Mouse (Mus musculus): ENCODE data around the gene Anks1.

Gene Anks1

DNA sequence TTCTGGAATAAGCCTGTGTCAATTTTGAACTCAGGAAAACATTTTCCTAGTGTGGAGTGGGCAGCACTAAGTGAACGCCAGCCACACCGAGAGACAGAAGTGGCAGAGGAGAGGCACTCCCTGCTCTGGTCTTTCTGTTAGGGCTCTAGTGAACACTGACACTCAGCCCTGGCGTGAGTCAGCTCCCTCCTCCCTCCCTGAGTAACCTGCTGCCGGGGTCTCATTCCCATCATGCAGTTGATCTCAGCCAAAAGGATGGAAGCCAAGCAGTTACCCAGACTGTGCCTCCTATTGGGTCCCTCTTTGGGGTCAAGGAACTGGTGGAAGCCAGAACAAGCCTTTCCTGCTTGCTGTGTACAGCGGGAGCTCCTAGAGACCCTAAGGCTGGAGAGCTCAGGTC is 138.4 kb downstream of the Anks1 start:
- in situ Hi-C loops (cut with MboI, MseI), result no loop called here

DNA sequence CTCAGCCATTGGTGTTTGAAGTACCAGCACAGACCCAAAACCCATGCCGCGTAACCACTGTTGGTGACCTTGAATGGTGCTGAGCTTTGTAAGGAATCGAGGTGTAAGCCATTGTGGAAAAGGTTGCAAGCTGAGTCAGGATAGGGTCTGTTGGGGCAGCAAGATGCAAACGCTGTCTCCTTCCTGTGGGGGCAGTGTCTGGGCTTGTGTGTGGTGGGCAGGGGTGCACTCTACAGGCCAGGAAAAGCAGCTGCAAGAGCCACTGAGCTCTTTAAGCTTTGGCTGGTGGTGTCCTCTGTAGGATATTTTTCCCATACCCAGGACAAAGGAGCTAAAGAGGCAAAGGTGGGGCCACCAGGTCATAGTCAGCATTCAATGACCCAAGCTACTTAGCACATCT is 139.3 kb downstream of the Anks1 start:
- in situ Hi-C loops (cut with MboI, MseI), result no loop called here

DNA sequence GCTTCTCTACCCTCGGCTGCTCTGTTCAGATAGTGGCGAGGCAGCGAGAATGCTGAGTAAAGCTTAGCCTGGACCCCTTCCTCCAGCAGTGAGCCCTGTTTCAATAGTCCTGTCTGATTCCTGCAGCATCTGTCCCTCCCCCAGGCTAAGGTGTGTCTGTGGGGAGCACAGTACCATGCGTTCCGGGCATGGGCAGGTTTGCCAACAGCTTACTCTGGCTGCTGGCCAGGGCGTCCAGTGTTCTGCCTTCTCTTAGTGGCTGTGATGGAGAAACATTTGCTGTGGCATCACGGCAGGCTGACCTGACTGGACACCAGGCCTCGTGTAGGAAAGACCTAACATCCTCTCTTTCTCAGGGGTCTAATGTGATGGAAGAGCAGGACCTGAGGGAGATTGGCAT is 141.1 kb downstream of the Anks1 start:
- in situ Hi-C loops (cut with MboI, MseI), result no loop called here

DNA sequence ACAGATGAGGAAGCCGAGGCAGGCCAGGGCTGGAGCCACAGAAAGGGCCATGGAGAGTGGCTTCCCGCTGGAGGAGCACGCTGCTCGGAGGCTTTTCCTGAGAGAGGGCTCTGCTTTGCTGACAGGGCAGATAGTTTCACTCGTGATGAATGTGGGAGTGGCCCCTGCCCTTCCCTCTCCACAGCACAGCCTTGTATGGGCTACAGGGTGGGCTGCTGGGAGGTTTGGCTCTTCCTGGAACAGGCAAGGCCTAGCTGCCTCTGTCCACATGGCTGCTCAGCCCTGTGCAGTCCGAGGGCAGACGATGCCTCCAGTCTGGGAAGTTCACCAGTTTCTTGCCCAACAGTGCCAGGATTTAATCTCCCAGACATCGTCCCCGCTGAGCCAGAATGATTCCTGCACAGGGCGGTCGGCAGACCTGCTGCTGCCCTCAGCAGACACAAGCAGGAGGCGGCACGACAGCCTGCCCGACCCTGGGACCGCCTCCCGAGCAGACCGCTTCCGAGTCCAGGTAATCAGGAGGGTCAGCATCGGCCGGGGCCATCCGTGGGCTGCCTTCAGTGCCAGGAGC is 143.3 kb downstream of the Anks1 start:
- in situ Hi-C loops (cut with MboI, MseI), result no loop called here

DNA sequence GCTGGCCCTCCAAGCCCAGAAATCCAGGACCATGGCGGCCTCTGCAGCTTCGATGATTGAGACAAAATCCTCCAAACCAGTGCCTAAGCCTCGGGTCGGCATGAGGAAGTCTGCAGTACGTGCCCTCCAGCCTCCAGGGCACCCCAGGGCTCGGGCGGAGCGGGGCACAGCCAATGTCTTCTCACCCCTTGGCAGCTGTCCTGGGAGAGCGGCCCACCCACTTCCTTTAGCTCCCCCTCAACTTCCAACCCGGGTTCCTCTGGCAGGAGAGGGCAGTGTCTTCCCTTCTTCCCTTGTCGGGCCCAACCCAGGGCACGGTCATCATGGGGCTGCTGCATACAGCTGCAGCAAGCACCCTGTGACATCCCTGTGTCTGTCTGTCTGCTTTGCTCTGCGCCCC is 149.2 kb downstream of the Anks1 start:
- in situ Hi-C loops (cut with MboI, MseI), result no loop called here

DNA sequence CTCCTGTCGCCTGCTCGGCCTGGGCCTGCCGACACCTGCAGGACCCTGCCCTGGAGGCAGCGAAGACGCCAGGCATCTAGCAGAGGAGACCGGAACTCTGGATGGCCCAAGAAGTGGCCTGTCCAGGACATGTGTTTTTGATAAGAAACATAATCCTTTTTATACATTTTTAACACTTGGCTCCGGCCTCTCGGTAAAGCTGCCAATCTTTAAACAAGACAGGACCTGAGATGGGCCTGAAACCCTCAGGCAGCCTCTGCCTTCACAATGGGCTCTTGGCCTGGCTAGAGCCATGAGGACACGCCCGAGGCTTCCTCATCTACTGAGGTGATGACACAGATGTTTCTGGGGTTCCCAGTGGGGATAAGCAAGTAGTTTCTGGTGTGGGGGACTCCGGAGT is 151.6 kb downstream of the Anks1 start:
- in situ Hi-C loops (cut with MboI, MseI), result no loop called here

DNA sequence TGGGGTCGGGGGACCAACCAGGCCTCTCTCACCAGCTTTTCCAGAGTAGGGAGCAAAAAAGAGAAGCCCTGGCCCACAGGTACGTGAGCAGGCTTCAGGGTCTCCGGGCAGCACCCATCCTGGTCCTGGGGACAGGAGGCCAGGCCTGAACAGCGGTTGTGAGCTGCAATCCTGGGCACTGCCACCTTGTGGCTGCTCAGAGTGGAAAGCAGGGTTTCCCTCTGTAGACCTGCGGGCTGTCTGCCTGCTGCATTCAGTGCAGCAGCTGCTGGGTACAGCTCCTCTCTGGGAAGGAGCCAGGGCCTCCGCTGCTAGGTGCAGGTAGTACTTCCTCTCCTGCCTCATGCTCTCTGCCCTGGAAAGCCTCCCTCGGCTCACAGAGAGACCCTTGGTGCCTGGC is 152.4 kb downstream of the Anks1 start:
- in situ Hi-C loops (cut with MboI, MseI), result no loop called here

DNA sequence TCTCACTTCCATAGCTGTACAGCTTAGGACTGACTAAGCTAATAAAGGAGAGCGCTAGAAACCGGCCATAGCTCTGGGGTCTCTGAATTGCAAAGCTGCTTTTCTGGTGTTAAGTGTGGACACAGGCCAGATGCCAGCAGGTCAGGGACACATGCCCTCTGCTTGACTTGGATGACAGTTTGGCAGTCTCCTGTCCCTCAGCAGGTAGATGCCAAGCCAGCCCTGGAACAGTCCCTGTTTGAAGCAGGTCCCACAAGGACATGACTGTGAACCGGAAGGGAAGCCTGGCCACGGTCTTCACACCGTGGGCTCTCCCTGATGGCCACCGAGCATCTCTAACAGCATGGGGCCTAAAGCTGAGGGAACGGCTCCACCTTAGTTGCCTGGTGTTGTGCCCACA is 153.6 kb downstream of the Anks1 start:
- in situ Hi-C loops (cut with MboI, MseI), result no loop called here

DNA sequence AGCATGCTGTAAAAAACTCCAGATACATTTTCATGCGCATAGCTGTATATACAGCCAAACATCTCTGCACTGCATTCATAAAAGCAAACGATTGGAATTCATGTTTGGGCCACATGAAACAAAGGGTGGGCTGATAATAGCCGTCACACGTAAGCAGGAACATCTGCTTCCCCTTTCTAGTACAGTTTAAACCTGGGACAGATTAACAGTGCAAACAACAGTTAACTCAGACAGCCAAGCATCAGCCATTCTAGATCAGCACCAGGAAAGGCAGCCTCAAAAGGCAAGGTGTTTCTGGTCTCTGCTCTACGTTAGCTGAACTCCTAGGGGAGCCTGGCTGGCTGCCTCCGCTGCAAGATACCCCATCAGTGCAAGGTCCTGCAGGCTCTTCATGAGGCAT is 154.1 kb downstream of the Anks1 start:
- in situ Hi-C loops (cut with MboI, MseI), result no loop called here

DNA sequence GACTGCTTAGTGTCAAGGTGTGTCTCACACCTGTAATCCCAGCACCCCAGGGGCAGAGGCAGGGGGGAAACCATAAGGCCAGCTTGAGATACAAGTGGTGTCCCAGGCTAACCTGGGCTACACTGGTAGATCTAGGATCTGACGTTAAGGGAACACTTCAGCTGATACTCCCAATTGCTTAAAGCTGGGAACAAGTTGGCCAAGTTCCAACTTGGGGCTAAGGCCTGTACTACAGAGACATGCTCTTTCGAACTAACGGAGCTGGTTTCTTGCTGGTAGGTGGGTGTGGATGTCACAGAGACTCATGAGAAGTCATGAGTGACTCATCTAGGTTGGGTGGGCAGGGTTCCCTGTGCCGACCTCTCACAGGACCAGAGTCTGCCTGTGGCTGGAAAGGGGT is 158.2 kb downstream of the Anks1 start:
- in situ Hi-C loops (cut with MboI, MseI), result no loop called here

DNA sequence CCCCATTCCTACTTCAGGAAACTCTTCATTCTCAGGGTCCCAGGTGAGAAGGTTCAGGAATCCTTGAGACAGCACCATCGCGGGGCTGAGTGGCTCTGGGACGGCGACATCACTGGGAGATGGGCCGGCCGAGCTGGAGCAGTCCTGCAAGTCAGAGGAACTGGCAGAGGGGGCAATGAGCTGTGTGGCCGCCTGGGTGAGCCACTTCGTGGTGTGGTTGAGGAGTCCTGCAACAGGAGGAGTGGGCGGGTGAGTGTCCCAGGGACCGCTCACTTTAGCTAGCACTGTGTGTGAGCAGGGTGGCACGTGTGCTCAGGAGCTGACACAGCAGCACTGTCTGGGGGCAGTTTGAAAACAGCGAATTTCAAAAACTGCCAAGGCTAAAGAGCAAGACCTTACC is 160.3 kb downstream of the Anks1 start:
- in situ Hi-C loops (cut with MboI, MseI), result no loop called here

DNA sequence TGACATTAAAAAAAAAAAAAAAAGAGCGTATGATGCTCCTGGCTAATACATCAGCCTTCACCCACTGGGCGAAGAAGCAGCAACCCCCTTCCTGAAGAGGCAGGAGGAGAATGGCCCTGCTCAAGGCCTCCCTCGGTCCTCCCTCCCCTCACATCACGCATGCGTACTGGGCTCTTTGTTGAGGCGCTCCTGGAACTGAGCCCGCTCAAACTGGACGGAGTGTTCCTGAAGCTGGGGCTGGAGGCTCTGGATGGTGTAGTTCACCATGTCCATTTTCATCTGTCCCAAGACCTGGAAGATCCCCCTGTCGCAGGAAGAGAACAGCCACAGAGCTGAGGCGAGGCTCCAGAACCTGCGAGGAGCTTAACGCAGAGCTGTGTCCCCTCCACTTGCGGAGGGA is 161.2 kb downstream of the Anks1 start:
- in situ Hi-C loops (cut with MboI, MseI), result loop anchor here (5.0 kb wide), 1 partner anchor 83 kb away; no protein-coding TSS in a partner anchor

DNA sequence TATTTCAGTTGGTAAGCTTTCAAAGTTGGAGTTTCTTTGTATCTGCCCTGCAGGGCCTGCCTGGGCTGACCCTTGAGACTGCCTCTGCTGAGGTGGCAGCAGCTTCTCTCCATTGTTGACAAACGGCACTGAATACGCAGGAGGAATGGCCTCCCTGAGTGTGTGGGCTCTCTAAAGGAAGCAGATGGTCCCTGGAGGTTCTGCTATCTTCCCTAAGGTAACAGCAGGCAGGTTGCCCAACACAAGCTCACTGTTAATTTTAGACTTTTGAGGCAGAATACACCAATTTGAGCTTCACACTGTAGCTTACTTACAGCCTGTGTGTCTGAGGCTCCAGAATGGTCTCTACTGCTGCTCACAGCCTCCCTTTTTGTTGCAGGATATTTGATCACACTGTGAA is 163.6 kb downstream of the Anks1 start:
- in situ Hi-C loops (cut with MboI, MseI), result loop anchor here (5.0 kb wide), 1 partner anchor 85 kb away; no protein-coding TSS in a partner anchor

DNA sequence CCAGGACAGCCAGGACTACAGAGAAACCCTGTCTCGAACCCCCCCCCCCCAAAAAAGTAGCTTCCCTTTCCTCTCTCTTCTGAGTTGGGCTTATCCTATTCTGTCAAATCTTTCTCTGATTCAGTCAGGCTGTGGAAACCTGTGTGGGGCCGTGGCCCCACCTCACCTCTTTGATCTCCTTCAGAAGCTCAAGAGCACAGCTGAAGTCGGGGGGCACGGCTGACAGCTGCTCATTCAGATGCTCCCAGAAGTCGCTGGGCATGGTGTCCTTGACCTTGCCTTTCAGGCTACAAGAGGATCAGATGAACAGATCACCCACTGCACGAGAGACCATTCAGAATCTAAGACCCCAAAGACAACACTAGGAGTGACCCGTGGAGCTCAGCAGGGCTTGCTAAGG is 165.4 kb downstream of the Anks1 start:
- in situ Hi-C loops (cut with MboI, MseI), result loop anchor here (5.0 kb wide), 1 partner anchor 87 kb away; no protein-coding TSS in a partner anchor

DNA sequence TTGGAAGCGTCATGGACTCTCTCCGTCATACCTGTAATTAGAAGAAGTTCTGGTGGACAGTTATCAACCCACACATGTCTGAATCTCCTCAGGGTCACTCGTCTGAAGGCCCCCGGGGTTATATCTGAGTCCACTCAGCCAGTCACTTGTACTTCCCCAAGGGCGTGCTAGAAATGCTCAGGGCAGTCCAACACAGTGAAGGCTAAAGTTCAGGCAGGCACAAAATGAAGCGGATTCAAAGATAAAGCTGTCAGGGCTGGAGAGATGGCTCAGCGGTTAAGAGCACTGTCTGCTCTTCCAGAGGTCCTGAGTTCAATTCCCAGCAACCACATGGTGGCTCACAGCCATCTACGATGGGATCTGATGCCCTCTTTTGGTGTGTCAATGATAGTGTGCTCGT is 168.9 kb downstream of the Anks1 start:
- in situ Hi-C loops (cut with MboI, MseI), result no loop called here

DNA sequence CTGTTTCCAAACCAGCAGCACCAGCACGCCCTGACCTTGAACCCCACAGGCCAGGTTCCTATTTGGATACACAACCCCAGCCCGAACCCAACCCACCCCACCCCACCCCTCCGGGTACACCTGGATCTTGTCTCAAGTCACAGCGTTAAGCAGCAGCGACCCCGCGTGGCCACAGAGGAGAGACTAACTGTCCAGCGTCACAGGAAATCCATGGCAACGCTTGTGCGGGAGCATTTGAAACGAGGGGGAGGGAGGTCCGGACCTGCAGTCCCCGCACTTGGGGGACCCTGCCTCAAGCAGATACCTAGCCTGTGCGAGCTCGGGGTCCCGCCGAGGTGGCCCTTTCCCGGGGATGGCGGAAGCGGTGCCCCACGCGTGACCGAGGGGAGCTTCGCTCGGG is 170.5 kb downstream of the Anks1 start:
- in situ Hi-C loops (cut with MboI, MseI), result loop anchor here (5.0 kb wide), 1 partner anchor 83 kb away; no protein-coding TSS in a partner anchor

DNA sequence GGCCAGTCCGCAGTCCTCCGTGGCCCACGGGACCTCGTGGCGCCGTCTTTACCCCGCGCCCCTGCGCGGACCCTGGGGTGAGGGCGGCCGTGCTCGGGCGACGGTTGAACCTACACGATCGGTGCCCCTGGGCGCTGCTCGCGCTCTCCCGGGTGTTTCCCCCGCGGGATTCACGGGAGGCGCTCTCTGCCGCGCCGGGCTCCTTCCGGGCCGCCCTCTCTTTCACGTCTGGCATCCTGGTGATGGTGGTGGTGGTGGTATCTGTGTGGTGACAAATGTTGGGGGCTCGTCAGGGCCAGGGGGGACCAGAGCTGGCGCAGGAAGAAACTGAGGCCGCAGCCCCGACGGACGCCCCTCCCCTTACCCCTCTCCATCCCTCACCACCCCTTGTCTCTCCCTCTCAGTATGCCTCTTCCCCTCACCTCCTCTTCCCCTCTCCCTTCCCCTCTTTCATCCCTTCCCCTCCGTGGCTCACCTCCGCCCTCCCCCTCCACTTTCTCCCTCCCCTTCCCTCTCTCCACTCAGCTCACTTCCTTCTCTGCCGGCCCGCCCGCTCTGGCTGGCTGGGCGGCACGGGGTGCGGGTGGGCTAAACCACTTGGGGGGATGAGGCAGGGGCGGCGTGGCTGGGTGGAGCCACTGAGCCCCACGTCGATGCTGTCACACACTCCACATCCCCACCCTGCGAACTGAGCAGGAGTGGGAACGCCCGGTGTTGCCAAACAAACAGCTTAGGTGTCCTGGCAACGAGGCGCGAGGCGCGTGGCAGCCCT is 171.1 kb downstream of the Anks1 start, which contains the start of gene Tcp11:
TSS of gene Tcp11 (minus strand) at position 595 of the 772 bp plus-strand sequence.
- in situ Hi-C loops (cut with MboI, MseI), result loop anchor here (5.0 kb wide), 1 partner anchor 82 kb away; no protein-coding TSS in a partner anchor

DNA sequence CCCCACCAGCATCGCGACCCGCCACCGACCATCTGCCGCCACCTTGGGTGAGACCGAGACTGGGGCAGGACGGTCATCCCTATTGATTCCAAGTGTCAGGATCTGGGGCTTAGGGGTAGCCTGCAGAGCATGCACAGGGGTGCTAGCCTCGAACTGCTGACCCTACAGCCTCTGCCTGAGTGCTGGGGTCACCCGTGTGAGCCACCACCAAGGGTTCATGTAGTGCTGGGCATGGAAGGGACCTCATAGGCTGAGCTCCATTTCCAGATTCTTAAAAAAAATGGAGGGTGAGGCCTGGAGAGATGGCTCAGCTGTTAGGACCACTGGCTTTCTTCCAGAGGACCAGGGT is 171.7 kb downstream of the Anks1 start:
- in situ Hi-C loops (cut with MboI, MseI), result loop anchor here (5.0 kb wide), 1 partner anchor 82 kb away; no protein-coding TSS in a partner anchor

DNA sequence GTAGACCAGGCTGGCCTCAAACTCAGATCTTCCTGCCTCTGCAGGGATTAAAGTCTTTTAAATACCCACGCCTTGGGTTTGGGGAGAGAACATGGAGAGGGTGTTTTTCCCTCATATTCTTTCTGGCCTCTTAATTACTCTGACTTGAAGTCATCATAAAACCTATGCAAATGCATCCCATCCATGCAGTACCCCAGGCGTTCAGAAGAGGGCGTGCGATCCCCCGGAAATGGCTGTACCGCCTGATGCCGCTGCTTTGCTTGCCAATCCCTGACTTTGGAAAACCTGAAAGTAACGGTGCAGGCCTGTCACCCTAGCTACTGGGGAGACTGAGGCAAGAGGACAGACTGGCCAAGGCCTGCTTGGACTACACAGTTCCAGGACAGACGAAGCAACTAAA is 172.3 kb downstream of the Anks1 start:
- in situ Hi-C loops (cut with MboI, MseI), result loop anchor here (5.0 kb wide), 1 partner anchor 81 kb away; no protein-coding TSS in a partner anchor

DNA sequence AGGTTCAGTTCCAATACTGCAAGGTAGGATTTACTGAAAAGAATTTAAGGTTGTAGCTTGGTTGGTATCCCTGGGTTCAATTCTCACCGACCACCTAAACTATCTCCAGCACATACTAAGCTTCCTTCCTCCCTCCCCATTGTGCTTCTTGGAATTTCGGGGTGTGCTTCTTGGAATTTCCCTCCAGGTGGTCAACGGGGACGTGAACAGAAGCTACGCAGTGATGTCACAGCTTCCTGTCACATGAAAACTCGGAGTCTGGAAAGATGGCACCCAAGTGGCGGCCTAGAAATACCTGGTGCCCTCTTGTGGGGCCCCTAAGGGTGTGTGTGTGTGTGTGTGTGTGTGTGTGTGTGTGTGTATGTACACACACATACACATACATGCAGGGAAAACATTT is 172.8 kb downstream of the Anks1 start:
- in situ Hi-C loops (cut with MboI, MseI), result loop anchor here (5.0 kb wide), 1 partner anchor 80 kb away; no protein-coding TSS in a partner anchor

DNA sequence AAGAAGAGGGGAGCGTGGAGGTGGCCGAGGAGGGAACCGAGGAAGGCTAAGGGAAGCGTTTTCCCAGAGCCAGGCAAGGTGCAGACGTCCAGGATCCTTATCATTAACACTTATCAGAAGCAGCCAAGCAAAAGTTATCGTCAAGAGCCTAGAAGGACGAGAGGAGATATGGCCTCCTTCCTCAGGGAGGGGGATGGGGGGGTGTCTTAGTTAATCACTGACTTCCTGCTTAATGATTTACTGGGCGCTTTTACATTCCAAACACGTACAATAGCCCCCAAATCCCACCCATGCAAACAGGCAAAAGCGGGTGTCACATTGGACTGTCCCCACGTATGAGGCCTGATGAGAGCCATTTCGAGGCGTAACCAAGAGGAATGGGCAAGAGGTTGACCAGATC is 173.8 kb downstream of the Anks1 start:
- in situ Hi-C loops (cut with MboI, MseI), result loop anchor here (5.0 kb wide), 1 partner anchor 79 kb away; no protein-coding TSS in a partner anchor

DNA sequence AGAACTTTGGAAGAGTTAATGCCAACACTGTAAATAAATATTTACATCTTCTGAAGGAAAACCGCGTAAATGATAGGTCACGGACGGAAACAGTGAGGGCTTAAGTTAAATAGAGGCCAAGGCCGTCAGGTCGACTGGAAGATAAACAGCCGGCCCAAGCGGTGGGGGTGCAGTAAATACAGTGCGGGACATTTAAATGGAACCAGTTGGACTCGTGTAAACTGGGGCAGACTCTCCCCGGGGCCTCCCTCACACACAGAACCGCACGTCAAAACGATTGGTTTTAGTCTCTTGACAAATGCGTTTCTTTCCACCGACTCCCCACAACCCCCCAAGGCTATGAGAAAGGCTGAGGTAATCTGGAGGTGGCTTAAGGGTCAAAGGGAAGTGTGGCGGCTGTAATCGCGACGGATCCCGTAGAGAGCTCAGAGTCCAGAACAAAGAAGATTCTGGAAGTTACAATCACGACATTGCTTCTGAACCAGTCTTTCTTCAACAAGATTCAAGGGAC is 175.3 kb downstream of the Anks1 start:
- in situ Hi-C loops (cut with MboI, MseI), result loop anchor here (5.0 kb wide), 1 partner anchor 78 kb away; no protein-coding TSS in a partner anchor

DNA sequence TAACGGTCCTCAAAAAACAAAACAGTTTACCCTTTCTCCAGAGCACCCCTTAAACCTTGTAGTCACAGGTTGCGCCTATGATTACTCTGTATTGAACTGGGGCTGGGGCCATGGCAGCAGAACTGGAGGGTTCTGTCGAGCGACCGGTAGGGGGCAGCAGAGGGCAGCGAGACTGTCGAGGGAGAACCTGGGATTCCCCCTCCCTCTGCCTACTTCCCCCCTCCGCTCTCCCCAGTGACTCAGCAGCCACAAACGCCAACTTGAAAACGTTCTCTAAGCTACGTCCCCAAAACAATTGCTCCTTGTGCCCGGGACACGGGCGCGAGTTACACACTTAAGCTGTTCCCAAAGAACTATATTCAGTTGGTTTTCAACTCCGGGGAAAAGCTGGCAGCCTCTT is 175.9 kb downstream of the Anks1 start:
- in situ Hi-C loops (cut with MboI, MseI), result loop anchor here (5.0 kb wide), 1 partner anchor 77 kb away; no protein-coding TSS in a partner anchor
